In the genomic region with DNA sequence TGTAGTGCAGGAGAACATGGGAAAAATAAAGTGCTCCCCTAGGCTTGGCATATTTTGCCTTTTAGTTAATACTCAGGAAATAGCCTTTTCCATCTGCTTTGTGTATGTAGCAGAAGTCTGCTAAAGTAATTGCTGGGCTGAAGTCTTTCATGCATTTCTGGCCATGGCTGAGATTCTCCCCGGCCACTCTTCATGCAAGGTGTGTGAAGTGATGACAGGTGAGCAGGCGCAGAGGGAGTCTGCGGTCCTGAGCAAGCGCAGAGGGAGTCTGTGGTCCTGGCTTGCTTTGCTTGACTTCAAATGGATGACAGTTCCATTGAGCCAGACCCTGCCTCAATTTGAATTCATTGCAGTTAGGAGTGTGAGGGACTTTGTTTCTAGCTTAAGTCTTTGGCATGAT, we compare ENCODE assay signal across 21 mouse cellular contexts.
"Had no signal": no experiment of that assay in that cellular context is flagged by ENCODE, and none has a peak within 500 bp of the region (broad histone marks: within the 10 kb centered on the region; RNA-seq: fewer than 3 reads in every experiment).

No protein-coding gene starts in this region.

- H3K36me3 ChIP-seq: midbrain, embryonic 10.5 days; midbrain, embryonic 13.5 days; neural tube, embryonic 13.5 days; stomach, embryonic 15.5 days had no signal

- DNase-seq: kidney, adult 2 months; kidney, postnatal 10 days; kidney, postnatal 4 days; left cerebral cortex, postnatal 4 days; liver, postnatal 0 days; lung, embryonic 14.5 days; retina, postnatal 1 day; right cerebral cortex, postnatal 25 days; spleen, adult 18-20 months; thymus, postnatal 25 days had no signal

- H3K4me2 ChIP-seq: liver, embryonic 11.5 days; lung, embryonic 14.5 days; midbrain, embryonic 13.5 days; neural tube, embryonic 13.5 days; stomach, embryonic 15.5 days had no signal

- H3K4me1 ChIP-seq: stomach, embryonic 15.5 days had no signal

- H3K9me3 ChIP-seq: midbrain, embryonic 10.5 days; midbrain, embryonic 13.5 days; neural tube, embryonic 13.5 days; stomach, embryonic 15.5 days had no signal

- H3K27me3 ChIP-seq: neural tube, embryonic 13.5 days; stomach, embryonic 15.5 days had no signal

- H3K9ac ChIP-seq: liver, embryonic 14.5 days; liver, postnatal 0 days; lung, embryonic 14.5 days; midbrain, embryonic 13.5 days; neural tube, embryonic 13.5 days; stomach, embryonic 15.5 days had no signal

- H3K27ac ChIP-seq: liver, embryonic 14.5 days; macrophage; midbrain, embryonic 10.5 days; midbrain, embryonic 13.5 days; neural tube, embryonic 13.5 days; stomach, embryonic 15.5 days had no signal

- H3K4me3 ChIP-seq: midbrain, embryonic 10.5 days; midbrain, embryonic 13.5 days; myocyte; neural tube, embryonic 13.5 days; stomach, embryonic 15.5 days had no signal

- ATAC-seq: intestine, postnatal 0 days; liver, postnatal 0 days; lung, postnatal 0 days; midbrain, embryonic 13.5 days; midbrain, embryonic 16.5 days had no signal
